Mouse (Mus musculus) E14TG2a.4 (cell line): ENCODE data around the gene Skint5.
"Not testable (repeated sequence)": the region's sequence is repeated elsewhere in the genome, so short reads cannot be mapped to it uniquely, and the experiment has no call there.

Experiments
- H3K27me3 ChIP-seq: 2 replicates; pipeline ENCODE4 v1.6.1; 2014; ENCODE audit warnings: low read length, control low read depth; ENCODE audit not compliant: insufficient read depth
- H3K36me3 ChIP-seq: 2 replicates; pipeline ENCODE4 v1.6.1; 2014; ENCODE audit warnings: low read length, control low read depth; ENCODE audit not compliant: insufficient read depth
- H3K4me1 ChIP-seq: replicated peaks from 2 replicates; pipeline ENCODE4 v1.6.1; 2014; ENCODE audit warnings: low read depth, low read length, control low read depth
- H3K4me3 ChIP-seq: replicated peaks from 2 replicates; pipeline ENCODE4 v1.5.1; 2014; ENCODE audit warnings: mild to moderate bottlenecking, low read length
- H3K9me3 ChIP-seq: 2 replicates; pipeline ENCODE4 v1.6.1; 2014; ENCODE audit warnings: low read length, control low read depth
- CTCF ChIP-seq: conservative IDR thresholded peaks from 2 replicates; pipeline ENCODE4 v1.5.1; 2014; ENCODE audit warnings: low read length
- NANOG ChIP-seq: IDR thresholded peaks from 2 replicates; pipeline ENCODE4 v1.6.1; 2014; ENCODE audit warnings: borderline replicate concordance, low read length, mixed read lengths
- POU5F1 ChIP-seq: IDR thresholded peaks from 2 replicates; pipeline ENCODE4 v1.6.1; 2014; ENCODE audit warnings: low read length, borderline replicate concordance

Skint5 gene

GRCm38 (mm10) chr4:113999403-113999802 is at the start of gene Skint5:
TSS of gene Skint5 (minus strand) at chr4:113999503.
- H3K27me3 ChIP-seq = no peaks in the 10 kb centered on the region

GRCm38 (mm10) chr4:113957343-113957742 is 42.0 kb downstream of the Skint5 start:
- Histone ChIP-seq H3K4me3 (no peak overlapping the region), H3K4me1 (no peaks in the 10 kb centered on the region), H3K9me3 (no peaks in the 10 kb centered on the region), H3K36me3 (no peaks in the 10 kb centered on the region), H3K27me3 (no peaks in the 10 kb centered on the region)
- TF ChIP-seq POU5F1 (no peak), NANOG (no peak), CTCF (no peak)

More at GRCm38 (mm10) chr4:113999403-113999802, at the start of gene Skint5:
- TF ChIP-seq NANOG = no peak
- TF ChIP-seq POU5F1 = no peak
- TF ChIP-seq CTCF = no peak
- H3K4me1 ChIP-seq = no peaks in the 10 kb centered on the region
- H3K9me3 ChIP-seq = no peaks in the 10 kb centered on the region
- no peaks in the 10 kb centered on the region for H3K36me3 ChIP-seq
- no peak within 1 kb of the TSS for H3K4me3 ChIP-seq

- Histone ChIP-seq H3K4me1 (no peaks in the 10 kb centered on the region), H3K27me3 (no peaks in the 10 kb centered on the region), H3K4me3 (no peak overlapping the region), H3K36me3 (no peaks in the 10 kb centered on the region), H3K9me3 (no peaks in the 10 kb centered on the region)
- TF ChIP-seq NANOG (no peak), CTCF (no peak), POU5F1 (no peak)
These were observed 235.1 kb downstream of the Skint5 start for GRCm38 (mm10) chr4:113764182-113764581.

GRCm38 (mm10) chr4:113763684-113764083 is 235.6 kb downstream of the Skint5 start:
- TF ChIP-seq CTCF (no peak), NANOG (no peak), POU5F1 (no peak)
- no peaks in the 10 kb centered on the region for H3K4me1 ChIP-seq

GRCm38 (mm10) chr4:113448230-113448629 is 551.1 kb downstream of the Skint5 start:
- H3K27me3 ChIP-seq, H3K4me3 ChIP-seq, H3K36me3 ChIP-seq: not testable (repeated sequence)

More at GRCm38 (mm10) chr4:113763684-113764083, 235.6 kb downstream of the Skint5 start:
- H3K27me3 ChIP-seq = no peaks in the 10 kb centered on the region
- no peak overlapping the region for H3K4me3 ChIP-seq
- H3K36me3 ChIP-seq = no peaks in the 10 kb centered on the region
- no peaks in the 10 kb centered on the region for H3K9me3 ChIP-seq

More at GRCm38 (mm10) chr4:113448230-113448629, 551.1 kb downstream of the Skint5 start:
- not testable (repeated sequence) for H3K4me1 ChIP-seq, H3K9me3 ChIP-seq
